Mouse (Mus musculus) cortical plate, adult 2 months (tissue): ENCODE measurements at regions not wholly inside any gene's neighbourhood (a gene's known extent, or its start where the extent isn't known, plus 50 kb on each side); places are given as distances from the start of the nearest gene placed in this dataset.

Experiments
- H3K27ac ChIP-seq: fragments of 200-500 bp; 2 replicates; pipeline ENCODE4 v1.5.1; 2012; ENCODE audit warnings: low read length, control low read depth, inconsistent platforms; ENCODE audit not compliant: insufficient read depth
- H3K4me1 ChIP-seq: fragments of 200-500 bp; 2 replicates; pipeline ENCODE4 v1.6.1; 2011; ENCODE audit warnings: low read length; ENCODE audit not compliant: control insufficient read depth, insufficient read depth
- H3K4me3 ChIP-seq: fragments of 200-500 bp; 2 replicates; pipeline ENCODE4 v1.5.1; 2011; ENCODE audit warnings: mild to moderate bottlenecking, low read length, control low read depth; ENCODE audit not compliant: insufficient read depth
- CTCF ChIP-seq: fragments of 200-500 bp; IDR thresholded peaks from 2 replicates; pipeline ENCODE4 v1.5.1; 2011; ENCODE audit warnings: mild to moderate bottlenecking, control low read depth, low read length; ENCODE audit not compliant: insufficient read depth; ENCODE audit errors: extremely low read depth
- POLR2A ChIP-seq: fragments of 200-500 bp; IDR thresholded peaks from 2 replicates; pipeline ENCODE4 v1.6.1; 2011; ENCODE audit warnings: mild to moderate bottlenecking, low read length, control low read depth; ENCODE audit not compliant: insufficient read depth; ENCODE audit errors: extremely low read depth

- Histone ChIP-seq H3K4me3 (no peak overlapping the region), H3K4me1 (no peaks in the 10 kb centered on the region), H3K27ac (no peak overlapping the region)
- TF ChIP-seq CTCF (no peak), POLR2A (no peak)
These were observed 129.5 kb downstream of the Postn start for GRCm38 (mm10) chr3:54490249-54490900.

GRCm38 (mm10) chr3:54493567-54493966, 132.7 kb downstream of the Postn start:
- H3K4me3 ChIP-seq: no peak overlapping the region
- no peaks in the 10 kb centered on the region for H3K4me1 ChIP-seq
- TF ChIP-seq CTCF (no peak), POLR2A (no peak)
- no peak overlapping the region for H3K27ac ChIP-seq

GRCm38 (mm10) chr3:54504997-54505396, 144.1 kb downstream of the Postn start:
- Histone ChIP-seq H3K27ac (no peak overlapping the region), H3K4me3 (no peak overlapping the region), H3K4me1 (no peaks in the 10 kb centered on the region)
- TF ChIP-seq POLR2A (no peak), CTCF (no peak)

GRCm38 (mm10) chr3:54507575-54507974, 146.7 kb downstream of the Postn start:
- no peaks in the 10 kb centered on the region for H3K4me1 ChIP-seq
- H3K4me3 ChIP-seq: no peak overlapping the region
- no peak overlapping the region for H3K27ac ChIP-seq
- TF ChIP-seq POLR2A (no peak), CTCF (no peak)

GRCm38 (mm10) chr3:54508906-54509305, 148.0 kb downstream of the Postn start:
- Histone ChIP-seq H3K27ac (no peak overlapping the region), H3K4me3 (no peak overlapping the region), H3K4me1 (no peaks in the 10 kb centered on the region)
- TF ChIP-seq POLR2A: no peak
- TF ChIP-seq CTCF: no peak

GRCm38 (mm10) chr3:54517251-54517650, 156.3 kb downstream of the Postn start:
- TF ChIP-seq POLR2A (no peak), CTCF (no peak)
- Histone ChIP-seq H3K4me1 (no peaks in the 10 kb centered on the region), H3K27ac (no peak overlapping the region), H3K4me3 (no peak overlapping the region)

- Histone ChIP-seq H3K4me1 (no peaks in the 10 kb centered on the region), H3K27ac (no peak overlapping the region), H3K4me3 (no peak overlapping the region)
- no peak for TF ChIP-seq POLR2A
- no peak for TF ChIP-seq CTCF
These were observed 161.8 kb downstream of the Postn start for GRCm38 (mm10) chr3:54522716-54523115.

GRCm38 (mm10) chr3:54526618-54527017, 165.7 kb downstream of the Postn start:
- Histone ChIP-seq H3K27ac (no peak overlapping the region), H3K4me1 (no peaks in the 10 kb centered on the region), H3K4me3 (no peak overlapping the region)
- TF ChIP-seq CTCF: no peak
- no peak for TF ChIP-seq POLR2A

- Histone ChIP-seq H3K4me3 (no peak overlapping the region), H3K27ac (no peak overlapping the region), H3K4me1 (no peaks in the 10 kb centered on the region)
- TF ChIP-seq CTCF (no peak), POLR2A (no peak)
These were observed 164.3 kb upstream of the Supt20 start for GRCm38 (mm10) chr3:54528292-54528691.

GRCm38 (mm10) chr3:54530251-54530650, 162.4 kb upstream of the Supt20 start:
- Histone ChIP-seq H3K4me1 (peaks cover 2% of the 10 kb centered on the region; the same call in 1 of the 2 replicates), H3K27ac (no peak overlapping the region), H3K4me3 (no peak overlapping the region)
- TF ChIP-seq POLR2A (no peak), CTCF (no peak)

GRCm38 (mm10) chr3:54535361-54535760, 157.2 kb upstream of the Supt20 start:
- TF ChIP-seq POLR2A (no peak), CTCF (no peak)
- Histone ChIP-seq H3K4me3 (no peak overlapping the region), H3K27ac (no peak overlapping the region), H3K4me1 (peaks cover 2% of the 10 kb centered on the region; the same call in 1 of the 2 replicates)
